Mouse (Mus musculus) hindbrain, embryonic 14.5 days (tissue): ENCODE results near the gene Cebpe. TPM values are rescaled to one million over a fixed set of nuclear protein-coding genes. Genes with fewer than 3 reads are reported as not detected.

Experiments
- ATAC-seq: fragments of 200-750 bp; cut with Nextera tagmentation; 2 replicates; pipeline ENCODE4 v1.8.0; 2017; ENCODE audit warnings: moderate number of reproducible peaks, mild to moderate bottlenecking, moderate TSS enrichment, moderate library complexity; ENCODE audit not compliant: low FRiP score
- DNase-seq: peaks from one replicate; pipeline ENCODE4 v3.0.0-alpha.2; 2015; ENCODE audit warnings: low spot score
- H3K27ac ChIP-seq: fragments of 300-500 bp; sonication (generic); 2 replicates; pipeline ENCODE4 v1.5.1; 2014; ENCODE audit warnings: mild to moderate bottlenecking, moderate library complexity
- H3K27me3 ChIP-seq: fragments of 300-500 bp; sonication (generic); 2 replicates; pipeline ENCODE4 v1.6.1; 2014; ENCODE audit warnings: mild to moderate bottlenecking, low read length, mixed read lengths; ENCODE audit not compliant: control insufficient read depth, insufficient read depth
- H3K36me3 ChIP-seq: fragments of 300-500 bp; sonication (generic); replicated peaks from 2 replicates; pipeline ENCODE4 v1.6.1; 2014; ENCODE audit not compliant: control insufficient read depth, insufficient read depth
- H3K4me1 ChIP-seq: fragments of 300-500 bp; sonication (generic); replicated peaks from 2 replicates; pipeline ENCODE4 v1.6.1; 2014; ENCODE audit warnings: antibody characterized with exemption, low read length, mixed read lengths; ENCODE audit not compliant: control insufficient read depth, insufficient read depth
- H3K4me2 ChIP-seq: fragments of 300-500 bp; sonication (generic); replicated peaks from 2 replicates; pipeline ENCODE4 v1.6.1; 2014; ENCODE audit warnings: mild to moderate bottlenecking, moderate library complexity
- H3K4me3 ChIP-seq: fragments of 300-500 bp; sonication (generic); replicated peaks from 2 replicates; pipeline ENCODE4 v1.5.1; 2014; ENCODE audit warnings: mild to moderate bottlenecking, low read length
- H3K9ac ChIP-seq: fragments of 300-500 bp; sonication (generic); 2 replicates; pipeline ENCODE4 v1.6.1; 2014
- H3K9me3 ChIP-seq: fragments of 300-500 bp; sonication (generic); 2 replicates; pipeline ENCODE4 v1.6.1; 2016; ENCODE audit warnings: low read length; ENCODE audit not compliant: control insufficient read depth
- WGBS: fragments of 180-500 bp; shearing (Covaris S2); extraction: QIAGEN DNeasy Blood & Tissue Kit; methylation state at CpG from one replicate; pipeline ENCODE4 v1.1.7; 2014; 5-methylcytosine and 5-hydroxymethylcytosine counted together
- polyA plus RNA-seq: library from polyadenylated mRNA; unstranded; fragments of >200 nt; fragmentation: Nextera tagmentation; extraction: Ambion mirVana; gene quantifications from 2 replicates; pipeline ENCODE4 v1.2.1, GENCODE M21; 2014

The Cebpe gene
- polyA plus RNA-seq, 1 experiment from 2014 or later, result not detected

DNA sequence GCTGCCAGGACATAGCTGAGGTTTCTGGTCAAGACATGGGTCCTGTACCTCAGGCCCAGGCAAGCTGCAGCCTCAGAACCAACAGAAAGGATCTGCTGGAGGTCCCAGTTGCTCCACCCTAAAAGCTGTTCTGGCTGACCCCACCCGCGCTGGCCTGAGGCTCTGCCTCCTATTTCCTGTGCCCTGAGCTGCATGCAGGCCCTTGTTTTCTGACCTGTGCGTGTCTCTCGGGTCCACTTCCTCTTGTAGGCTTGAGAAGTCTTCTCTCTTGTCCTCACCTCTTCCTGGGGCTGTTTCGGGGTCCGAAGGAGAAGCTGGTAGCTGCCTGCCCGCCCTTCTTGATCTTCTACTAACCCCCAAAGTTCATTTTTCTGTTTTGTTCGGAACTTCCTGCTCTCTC lies 887 bp upstream of the Cebpe start:
- no peaks in the 10 kb centered on the region for H3K9me3 ChIP-seq
- ATAC-seq, result no peak
- no peak overlapping the region for H3K27ac ChIP-seq
- no peaks in the 10 kb centered on the region for H3K36me3 ChIP-seq
- WGBS, result 76% methylated on average over 8 of the region's 8 CpGs
- no peaks in the 10 kb centered on the region for H3K27me3 ChIP-seq
- no peaks in the 10 kb centered on the region for H3K4me1 ChIP-seq
- no peak overlapping the region for H3K9ac ChIP-seq
- DNase-seq, result no peak
- no peak overlapping the region for H3K4me2 ChIP-seq
- no peak overlapping the region for H3K4me3 ChIP-seq

DNA sequence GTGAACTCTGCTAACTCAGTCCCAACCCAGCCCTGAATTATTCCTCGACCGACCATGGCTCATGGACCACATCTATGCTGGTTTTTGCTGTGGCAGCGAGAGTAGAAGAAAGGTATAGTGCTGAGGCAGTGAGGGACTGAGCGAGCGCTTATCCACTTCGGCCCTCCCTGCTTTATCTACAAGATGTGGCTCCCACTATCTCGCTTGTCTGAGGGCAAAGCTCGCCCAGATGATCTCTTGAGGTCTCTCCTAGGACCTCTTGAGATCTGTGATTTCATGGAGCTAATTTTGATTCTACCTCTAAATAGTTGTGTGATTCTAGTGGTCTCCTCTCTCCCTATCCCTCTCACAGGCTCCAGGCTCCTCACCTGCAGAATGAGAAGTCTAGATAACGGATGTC lies 2.9 kb downstream of the Cebpe start:
- Histone ChIP-seq H3K27ac (no peak overlapping the region), H3K4me1 (no peaks in the 10 kb centered on the region), H3K4me2 (no peak overlapping the region), H3K27me3 (no peaks in the 10 kb centered on the region), H3K36me3 (no peaks in the 10 kb centered on the region), H3K9me3 (no peaks in the 10 kb centered on the region), H3K4me3 (no peak overlapping the region), H3K9ac (no peak overlapping the region)
- ATAC-seq (no peak), DNase-seq (no peak)
- 86% methylated on average over 9 of the region's 9 CpGs for WGBS

DNA sequence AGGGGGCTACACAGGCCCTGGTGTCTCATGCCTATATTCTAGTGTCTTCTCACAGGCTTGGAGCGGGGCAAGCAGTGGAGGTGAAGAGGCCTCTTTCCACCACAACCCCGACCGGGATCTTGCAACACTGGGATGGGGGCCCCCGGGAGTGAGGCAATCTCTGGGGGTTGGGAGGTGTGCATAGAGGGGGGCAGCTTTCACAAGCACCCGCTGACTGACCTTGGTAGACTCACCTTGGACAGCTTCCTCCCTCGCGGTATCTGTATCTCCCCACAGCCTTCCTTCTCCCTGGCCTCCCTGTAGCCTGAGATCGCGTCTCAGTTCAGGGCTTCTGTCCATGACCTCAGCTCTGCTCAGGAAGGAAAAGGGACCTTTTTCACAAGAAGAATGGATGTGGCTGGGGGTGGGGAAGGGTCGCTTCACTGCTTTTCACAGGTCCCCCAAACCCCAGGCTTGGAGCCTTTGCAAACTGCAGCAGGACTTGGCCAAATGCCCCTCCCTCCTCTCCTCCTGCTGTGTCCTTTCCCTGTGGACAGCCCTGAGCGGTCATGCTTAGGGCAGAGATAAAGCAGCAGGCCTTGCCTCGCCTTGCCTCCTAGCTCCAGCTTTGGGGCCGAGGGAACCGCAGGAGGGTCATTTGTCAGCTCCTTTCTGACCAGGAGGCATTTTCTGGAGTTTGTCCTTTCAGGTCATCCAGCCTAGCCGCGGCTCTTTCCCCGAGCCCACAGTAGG lies 5.2 kb downstream of the Cebpe start:
- ATAC-seq, result no peak

DNA sequence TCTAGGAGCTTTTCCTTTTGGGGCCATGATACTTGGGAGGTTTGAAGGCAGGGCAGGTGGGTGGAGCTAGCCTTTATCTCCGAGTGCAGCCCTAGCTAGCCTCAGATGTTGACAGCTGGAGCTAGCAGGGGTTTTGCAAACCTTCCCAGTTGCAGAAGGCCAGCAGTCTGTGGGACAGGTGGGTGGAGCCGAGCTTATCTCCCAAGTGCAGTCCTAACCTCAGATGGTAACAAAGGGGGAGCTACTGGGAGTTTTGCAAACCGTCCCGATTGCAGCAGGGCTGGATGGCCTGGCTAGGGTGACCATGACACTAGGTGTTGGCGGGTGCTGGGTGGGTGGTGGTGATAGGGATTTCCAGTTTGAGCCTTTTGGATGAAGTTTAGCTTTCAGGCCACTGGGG lies 6.1 kb downstream of the Cebpe start:
- WGBS, result 59% methylated on average over 5 of the region's 5 CpGs
- DNase-seq, result no peak
- no peak overlapping the region for H3K4me2 ChIP-seq
- no peak overlapping the region for H3K9ac ChIP-seq
- H3K36me3 ChIP-seq, result no peaks in the 10 kb centered on the region
- no peak overlapping the region for H3K27ac ChIP-seq
- no peaks in the 10 kb centered on the region for H3K4me1 ChIP-seq
- no peaks in the 10 kb centered on the region for H3K9me3 ChIP-seq
- ATAC-seq, result no peak
- H3K4me3 ChIP-seq, result no peak overlapping the region
- no peaks in the 10 kb centered on the region for H3K27me3 ChIP-seq

More for the DNA sequence above, 5.2 kb downstream of the Cebpe start:
- H3K4me2 ChIP-seq, result no peak overlapping the region
- 52% methylated on average over 17 of the region's 17 CpGs for WGBS
- no peaks in the 10 kb centered on the region for H3K36me3 ChIP-seq
- H3K27me3 ChIP-seq, result no peaks in the 10 kb centered on the region
- DNase-seq, result no peak
- H3K27ac ChIP-seq, result no peak overlapping the region
- H3K9me3 ChIP-seq, result no peaks in the 10 kb centered on the region
- H3K4me3 ChIP-seq, result no peak overlapping the region
- no peaks in the 10 kb centered on the region for H3K4me1 ChIP-seq
- H3K9ac ChIP-seq, result no peak overlapping the region

DNA sequence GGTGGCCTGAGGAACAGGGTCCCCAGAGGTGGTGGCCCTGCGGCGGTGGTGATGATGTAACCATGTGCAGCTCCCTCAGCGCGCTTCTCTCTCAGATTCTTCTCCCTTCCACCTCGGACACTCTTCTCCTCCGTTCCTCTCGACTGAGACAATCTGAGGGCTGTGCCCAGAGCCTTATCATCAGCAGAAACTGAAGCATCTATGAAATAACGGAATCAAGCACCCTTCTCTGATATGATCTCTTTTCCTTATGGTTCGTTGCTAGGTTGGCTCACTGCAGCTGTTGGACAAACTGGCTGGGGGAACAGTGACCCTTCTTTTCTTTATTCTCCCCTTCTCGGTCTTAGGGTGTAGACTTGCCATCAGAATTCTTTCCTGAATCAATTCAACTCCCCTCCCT lies 8.8 kb downstream of the Cebpe start:
- Histone ChIP-seq H3K36me3 (no peaks in the 10 kb centered on the region), H3K27me3 (no peaks in the 10 kb centered on the region), H3K9ac (no peak overlapping the region), H3K4me2 (no peak overlapping the region), H3K9me3 (no peaks in the 10 kb centered on the region), H3K27ac (no peak overlapping the region), H3K4me1 (no peaks in the 10 kb centered on the region), H3K4me3 (no peak overlapping the region)
- 69% methylated on average over 10 of the region's 10 CpGs for WGBS
- ATAC-seq (no peak), DNase-seq (no peak)

DNA sequence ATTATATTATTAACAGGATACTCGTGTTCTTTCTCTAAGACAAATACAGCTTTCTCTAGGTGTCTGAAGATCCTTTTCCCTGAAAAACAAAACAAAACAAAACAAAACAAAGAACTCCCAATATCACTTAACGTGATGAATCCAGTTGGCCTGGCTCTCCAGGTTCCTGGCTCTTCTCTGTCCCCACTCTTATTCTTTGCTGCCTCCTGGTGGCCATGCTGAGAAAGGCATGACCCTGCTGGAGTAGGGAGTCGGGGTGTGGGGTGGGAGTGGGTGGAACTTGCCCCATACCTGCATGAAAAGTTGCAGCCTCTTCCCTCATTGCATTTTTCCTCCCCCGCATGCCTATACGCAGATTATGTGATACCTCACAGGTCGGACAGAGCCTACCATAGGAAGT lies 10.7 kb downstream of the Cebpe start:
- DNase-seq, result peak; percentile 76
- H3K36me3 ChIP-seq, result no peaks in the 10 kb centered on the region
- no peaks in the 10 kb centered on the region for H3K27me3 ChIP-seq
- H3K4me3 ChIP-seq, result no peak overlapping the region
- H3K9me3 ChIP-seq, result no peaks in the 10 kb centered on the region
- no peak overlapping the region for H3K27ac ChIP-seq
- no peak for ATAC-seq
- WGBS, result 8% methylated on average over 6 of the region's 6 CpGs
- H3K9ac ChIP-seq, result no peak overlapping the region
- H3K4me2 ChIP-seq, result no peak overlapping the region
- no peaks in the 10 kb centered on the region for H3K4me1 ChIP-seq

DNA sequence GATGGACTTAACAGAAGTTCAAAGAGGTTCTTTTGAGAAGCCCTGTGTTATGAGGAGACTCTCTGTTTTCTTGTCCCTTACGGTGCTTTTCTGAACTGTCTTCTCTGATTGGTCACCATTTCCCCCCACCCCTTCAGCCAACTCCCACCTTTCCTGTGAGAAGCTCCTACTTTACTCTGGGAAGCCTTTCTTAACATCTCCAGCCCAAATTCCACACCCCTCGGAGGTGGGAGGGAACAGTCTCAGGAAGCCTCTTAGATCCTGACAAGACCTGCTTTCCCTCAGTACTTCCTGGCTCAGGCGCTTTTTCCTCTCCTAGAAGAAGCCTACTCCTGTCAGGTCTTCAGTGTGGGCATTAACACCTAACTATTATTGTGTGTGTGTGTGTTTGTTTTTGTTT lies 12.4 kb downstream of the Cebpe start:
- no peaks in the 10 kb centered on the region for H3K36me3 ChIP-seq
- H3K9ac ChIP-seq, result no peak overlapping the region
- no peaks in the 10 kb centered on the region for H3K9me3 ChIP-seq
- WGBS, result 56% methylated on average over 3 of the region's 3 CpGs
- no peak overlapping the region for H3K4me2 ChIP-seq
- H3K27ac ChIP-seq, result no peak overlapping the region
- H3K27me3 ChIP-seq, result no peaks in the 10 kb centered on the region
- H3K4me1 ChIP-seq, result no peaks in the 10 kb centered on the region
- ATAC-seq, result no peak
- DNase-seq, result no peak
- H3K4me3 ChIP-seq, result no peak overlapping the region

DNA sequence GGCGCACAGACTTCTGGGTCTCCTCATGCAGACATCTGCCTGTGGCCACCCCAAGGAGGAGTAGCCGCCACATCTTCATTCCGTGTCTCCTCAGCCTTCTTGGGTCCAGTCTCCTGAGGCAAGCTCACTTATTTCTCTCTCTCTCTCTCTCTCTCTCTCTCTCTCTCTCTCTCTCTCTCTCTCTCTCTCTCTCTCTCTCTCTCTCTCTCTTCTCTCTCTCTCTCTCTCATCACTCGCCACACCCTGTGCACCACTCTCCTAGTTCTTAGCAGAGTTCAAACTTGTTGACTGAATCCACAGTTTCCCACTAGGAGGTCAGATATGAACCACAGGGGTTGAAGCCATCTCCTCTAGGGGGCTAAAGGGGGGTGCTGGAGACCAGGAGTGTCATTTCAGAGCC lies 13.2 kb downstream of the Cebpe start, which contains the start of gene Gm29776:
TSS of gene Gm29776 (minus strand) at position 101 of the 400 bp plus-strand sequence.
- no peak for ATAC-seq
- Histone ChIP-seq H3K4me3 (no peak within 1 kb of the TSS), H3K27me3 (no peaks in the 10 kb centered on the region), H3K4me2 (no peak within 1 kb of the TSS), H3K27ac (no peak within 1 kb of the TSS), H3K4me1 (no peaks in the 10 kb centered on the region), H3K36me3 (peaks cover 2% of the 10 kb centered on the region; the same call in 1 of the 2 replicates), H3K9ac (no peak within 1 kb of the TSS), H3K9me3 (no peaks in the 10 kb centered on the region)
- no peak for DNase-seq
- 71% methylated on average over 4 of the region's 4 CpGs for WGBS

DNA sequence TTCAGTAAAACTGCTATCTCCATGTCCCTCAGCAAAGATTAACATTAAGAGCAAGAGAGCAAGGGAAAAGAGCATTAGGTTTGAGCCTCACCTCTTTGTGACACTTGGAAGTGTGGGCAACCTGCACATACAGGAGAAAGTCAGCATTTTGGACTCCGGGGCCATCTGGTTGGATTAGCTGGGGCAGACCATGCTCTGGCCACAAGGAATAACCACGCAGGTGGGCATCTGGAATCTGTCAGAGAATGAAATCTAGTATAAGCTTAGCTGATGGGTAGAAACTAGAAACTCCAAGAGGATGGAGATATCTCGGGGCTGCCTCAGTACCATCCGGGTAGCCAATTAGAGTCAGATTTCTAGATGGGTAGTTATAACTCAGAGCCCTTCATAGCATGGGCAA lies 15.2 kb downstream of the Cebpe start:
- H3K36me3 ChIP-seq, result peaks cover 16% of the 10 kb centered on the region
- no peak overlapping the region for H3K9ac ChIP-seq
- no peaks in the 10 kb centered on the region for H3K27me3 ChIP-seq
- no peaks in the 10 kb centered on the region for H3K4me1 ChIP-seq
- DNase-seq (no peak), ATAC-seq (no peak)
- H3K9me3 ChIP-seq, result no peaks in the 10 kb centered on the region
- H3K4me3 ChIP-seq, result no peak overlapping the region
- WGBS, result 95% methylated on average over 4 of the region's 4 CpGs
- H3K4me2 ChIP-seq, result no peak overlapping the region
- H3K27ac ChIP-seq, result no peak overlapping the region

DNA sequence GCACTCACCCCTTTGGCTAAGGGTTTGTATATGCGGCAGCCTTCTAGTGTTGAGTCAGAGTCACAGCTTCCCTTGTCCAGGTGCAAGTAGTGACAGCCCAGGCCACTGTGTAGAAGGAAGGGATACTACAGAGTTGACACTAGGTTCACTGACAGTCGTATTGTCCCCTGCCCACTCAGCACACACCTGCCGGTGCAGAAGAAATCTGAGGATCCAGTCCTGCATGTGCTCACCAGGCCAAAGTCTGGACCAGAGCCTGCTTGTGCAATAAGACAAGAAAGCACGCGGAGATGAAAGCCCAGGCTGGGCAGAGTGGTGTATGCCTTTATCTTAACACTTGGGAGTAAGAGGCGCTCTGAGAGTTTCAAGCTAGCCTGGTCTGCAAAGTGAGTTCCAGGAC lies 16.9 kb downstream of the Cebpe start:
- Histone ChIP-seq H3K9me3 (no peaks in the 10 kb centered on the region), H3K4me3 (no peak overlapping the region), H3K4me1 (no peaks in the 10 kb centered on the region), H3K27me3 (no peaks in the 10 kb centered on the region), H3K27ac (no peak overlapping the region), H3K36me3 (peaks cover 26% of the 10 kb centered on the region), H3K4me2 (no peak overlapping the region), H3K9ac (no peak overlapping the region)
- 88% methylated on average over 6 of the region's 6 CpGs for WGBS
- no peak for DNase-seq
- no peak for ATAC-seq
